In genomic region chrX:42044935-42045334, GRCm38 (mm10) we compare ENCODE assay signal across 21 mouse cellular contexts. TPM values are rescaled to one million over a fixed set of nuclear protein-coding genes. Genes with fewer than 3 reads are reported as not detected.
DNase-seq lines count a peak whose midpoint lies in the region; ATAC-seq and TF ChIP-seq lines count a peak whose summit lies in the region.
"Had no signal": no experiment of that assay in that cellular context is flagged by ENCODE, and none has a peak within 500 bp of the region (broad histone marks: within the 10 kb centered on the region; RNA-seq: fewer than 3 reads in every experiment).

No protein-coding gene starts in this region.

- no peaks in the 10 kb centered on the region for H3K27me3 ChIP-seq in liver, adult 2 months (ENCODE audit: control insufficient read depth, insufficient read depth, low read length)
- H3K27me3 ChIP-seq in liver, embryonic 16.5 days (ENCODE audit: control insufficient read depth, insufficient read depth, low read depth, low read length) = no peaks in the 10 kb centered on the region
- H3K27me3 ChIP-seq in kidney, embryonic 16.5 days (ENCODE audit: insufficient read depth, low read length) = no peaks in the 10 kb centered on the region
- H3K27me3 ChIP-seq: embryonic facial prominence, embryonic 13.5 days; forebrain, embryonic 13.5 days; hindbrain, embryonic 12.5 days had no signal

- no peaks in the 10 kb centered on the region for H3K36me3 ChIP-seq in liver, adult 2 months (ENCODE audit: control insufficient read depth, insufficient read depth, low read length)
- no peaks in the 10 kb centered on the region for H3K36me3 ChIP-seq in liver, embryonic 16.5 days (ENCODE audit: control insufficient read depth, insufficient read depth)
- no peaks in the 10 kb centered on the region for H3K36me3 ChIP-seq in kidney, embryonic 16.5 days (ENCODE audit: insufficient read depth, low read length)
- H3K36me3 ChIP-seq: embryonic facial prominence, embryonic 13.5 days; hindbrain, embryonic 12.5 days had no signal

- TF ChIP-seq POLR2A in liver, adult 2 months (IDR thresholded peaks at IDR 0.05; ENCODE audit: extremely low read depth, insufficient read depth, low read length) = no peak

- H3K79me2 ChIP-seq in liver, adult 2 months (ENCODE audit: control insufficient read depth, insufficient read depth, low read length) = no peaks in the 10 kb centered on the region

- peaks cover 7% of the 10 kb centered on the region; the same call in 1 of the 2 replicates for H3K4me1 ChIP-seq in liver, adult 2 months (ENCODE audit: control insufficient read depth, insufficient read depth, low read length)
- H3K4me1 ChIP-seq in liver, embryonic 16.5 days (ENCODE audit: control insufficient read depth, low read depth, low read length) = no peaks in the 10 kb centered on the region
- no peaks in the 10 kb centered on the region for H3K4me1 ChIP-seq in kidney, embryonic 16.5 days (ENCODE audit: insufficient read depth, low read length)
- H3K4me1 ChIP-seq: embryonic facial prominence, embryonic 13.5 days; forebrain, embryonic 13.5 days; hindbrain, embryonic 12.5 days had no signal

- no peak overlapping the region for H3K4me2 ChIP-seq in liver, embryonic 16.5 days (ENCODE audit: low read depth, low read length)
- H3K4me2 ChIP-seq in kidney, embryonic 16.5 days (replicated peaks; ENCODE audit: low read depth, low read length) = no peak overlapping the region
- H3K4me2 ChIP-seq: embryonic facial prominence, embryonic 13.5 days; forebrain, embryonic 13.5 days; hindbrain, embryonic 12.5 days had no signal

- H3K9ac ChIP-seq in liver, adult 2 months (ENCODE audit: low read depth, low read length) = 0 out of 2 replicates have a peak overlapping the region, but pooled peaks have one; percentile 48
- H3K9ac ChIP-seq in liver, embryonic 16.5 days (ENCODE audit: low read depth, low read length) = no peak overlapping the region
- H3K9ac ChIP-seq in kidney, embryonic 16.5 days (replicated peaks; ENCODE audit: low read length) = no peak overlapping the region
- H3K9ac ChIP-seq: embryonic facial prominence, embryonic 13.5 days; forebrain, embryonic 13.5 days; forebrain, postnatal 0 days; hindbrain, embryonic 12.5 days had no signal

- no peak for TF ChIP-seq CTCF in liver, adult 2 months (IDR thresholded peaks at IDR 0.05; ENCODE audit: low read depth, low read length)

- peak overlapping the region; percentile 100 for H3K27ac ChIP-seq in liver, adult 2 months (replicated peaks; ENCODE audit: insufficient read depth, low read depth, low read length)
- H3K27ac ChIP-seq in liver, embryonic 16.5 days (ENCODE audit: low read length) = peak overlapping the region; percentile 61; the same call in 1 of the 2 replicates
- no peak overlapping the region for H3K27ac ChIP-seq in kidney, embryonic 16.5 days (ENCODE audit: low read length)
- H3K27ac ChIP-seq: embryonic facial prominence, embryonic 13.5 days; forebrain, embryonic 13.5 days; hindbrain, embryonic 12.5 days had no signal

- peak; percentile 47 for DNase-seq in adrenal gland, adult 2 months
- no peak for DNase-seq in adrenal gland, adult 18-20 months (ENCODE audit: low spot score in 2 of 2)
- DNase-seq in adrenal gland, adult 8-10 months = peak; percentile 37
- peak; percentile 90 for DNase-seq in liver, adult 2 months (ENCODE audit: extremely low read depth, low read depth, low spot score)
- DNase-seq in layer of hippocampus, adult 11-12 months (ENCODE audit: low spot score) = no peak
- no peak for DNase-seq in lung, postnatal 36 days
- DNase-seq: cerebellum, adult 18-20 months; cerebellum, adult 9-11 months; cerebellum, postnatal 36 days; forebrain, postnatal 0 days; gastrocnemius, postnatal 14 days; heart, postnatal 10 days; heart, postnatal 4 days had no signal

- no peaks in the 10 kb centered on the region for H3K9me3 ChIP-seq in liver, embryonic 16.5 days (replicated peaks; ENCODE audit: control insufficient read depth, low read length)
- no peaks in the 10 kb centered on the region for H3K9me3 ChIP-seq in kidney, embryonic 16.5 days (ENCODE audit: low read length)
- H3K9me3 ChIP-seq: embryonic facial prominence, embryonic 13.5 days; forebrain, embryonic 13.5 days; hindbrain, embryonic 12.5 days had no signal

- H3K4me3 ChIP-seq in liver, adult 2 months (ENCODE audit: insufficient read depth, low read depth, low read length) = no peak overlapping the region
- H3K4me3 ChIP-seq in liver, embryonic 16.5 days (ENCODE audit: low read depth, low read length) = no peak overlapping the region
- H3K4me3 ChIP-seq in kidney, embryonic 16.5 days (ENCODE audit: low read length) = no peak overlapping the region
- H3K4me3 ChIP-seq: embryonic facial prominence, embryonic 13.5 days; forebrain, embryonic 13.5 days; hindbrain, embryonic 12.5 days had no signal

- 18% methylated on average over 7 of the region's 7 CpGs for WGBS in liver, adult 2 months
- WGBS in liver, embryonic 16.5 days (ENCODE audit: insufficient replicate concordance) = 63% methylated on average over 7 of the region's 7 CpGs
- WGBS in kidney, embryonic 16.5 days = 77% methylated on average over 7 of the region's 7 CpGs

- ATAC-seq in liver, embryonic 16.5 days (ENCODE audit: low read depth) = peak; percentile 71
- ATAC-seq in kidney, embryonic 16.5 days (ENCODE audit: low FRiP score, low TSS enrichment) = no peak
- ATAC-seq: forebrain, embryonic 13.5 days; forebrain, postnatal 0 days; hindbrain, embryonic 16.5 days; inflammation-experienced regulatory T-cells, adult 6 months; Patski had no signal

RNA-seq across cellular contexts. Expression of gene Xiap, which starts 14.5 kb away (rescaled TPM):
- 10 to 100 TPM; 36.7 to 52.6 TPM for total RNA-seq in adrenal gland, adult 2 months (2021)
- 8.1 and 13.4 TPM in 2 replicates for polyA plus RNA-seq in adrenal gland, adult 2 months (2012; rRNA removed)
- 10 to 100 TPM; 43.1 to 44.7 TPM for total RNA-seq in adrenal gland, adult 18-20 months (2021)
- total RNA-seq in adrenal gland, adult 8-10 months (2022) = 10 to 100 TPM; 48.2 to 66.5 (median 55.3) TPM
- total RNA-seq in liver, adult 2 months (2014; rRNA removed) = 66.8 and 86.8 TPM in 2 replicates
- 7.6 and 9.5 TPM in 2 replicates for polyA plus RNA-seq in liver, adult 2 months (2012; rRNA removed)
- polyA plus RNA-seq in liver, embryonic 16.5 days (2015; fragmentation: Nextera tagmentation; extraction: Ambion mirVana) = 6.8 and 6.9 TPM in 2 replicates
- 12.0 and 14.7 TPM in 2 replicates for polyA plus RNA-seq in kidney, embryonic 16.5 days (2015; fragmentation: Nextera tagmentation; extraction: Ambion mirVana)

Comparison
In these comparisons a context has a peak if more than half of its experiments do, and no peak if none do; other contexts are left out.
1. DNase-seq: peak in adrenal gland, adult 2 months (single experiment), adrenal gland, adult 8-10 months (single experiment) and liver, adult 2 months (single experiment); none in adrenal gland, adult 18-20 months (0 of 2), layer of hippocampus, adult 11-12 months (single experiment) and lung, postnatal 36 days (single experiment).